Mouse (Mus musculus) ES-E14 (cell line): ENCODE data around the gene Tsg101. TPM values are rescaled to one million over a fixed set of nuclear protein-coding genes. Genes with fewer than 3 reads are reported as not detected.

ENCODE experiments used
- DNase-seq: peaks from one replicate; pipeline ENCODE4 v3.0.0-alpha.2; 2013; ENCODE audit warnings: low read depth, low spot score
- H3K27ac ChIP-seq: 2 replicates; pipeline ENCODE4 v1.5.1; 2012; ENCODE audit warnings: low read depth, mild to moderate bottlenecking, low read length, moderate library complexity, mixed read lengths; ENCODE audit not compliant: poor library complexity, insufficient read depth, severe bottlenecking
- H3K36me3 ChIP-seq: 2 replicates; pipeline ENCODE4 v1.6.1; 2012; ENCODE audit warnings: mild to moderate bottlenecking, low read length, moderate library complexity, mixed read lengths; ENCODE audit not compliant: control insufficient read depth, poor library complexity, insufficient read depth, severe bottlenecking
- H3K4me1 ChIP-seq, 2 experiments: fragments of 150-350 bp in 1 of 2; sonication (generic) in 1 of 2; 2 replicates each; pipeline ENCODE4 v1.6.1; 2012; ENCODE audit warnings: low read length in 2 of 2, mild to moderate bottlenecking in 1 of 2, mixed read lengths in 1 of 2; ENCODE audit not compliant: control insufficient read depth in 2 of 2, insufficient read depth in 2 of 2, poor library complexity in 1 of 2
- H3K4me3 ChIP-seq, 2 experiments: fragments of 150-350 bp in 1 of 2; sonication (generic) in 1 of 2; 2 replicates each; pipeline ENCODE4 v1.5.1; 2012; ENCODE audit warnings: low read length in 2 of 2, low read depth in 1 of 2, mild to moderate bottlenecking in 1 of 2, mixed read lengths in 1 of 2; ENCODE audit not compliant: insufficient read depth in 1 of 2, poor library complexity in 1 of 2, severe bottlenecking in 1 of 2
- H3K9ac ChIP-seq: 2 replicates; pipeline ENCODE4 v1.6.1; 2012; ENCODE audit warnings: low read depth, mild to moderate bottlenecking, low read length, mixed read lengths; ENCODE audit not compliant: poor library complexity, insufficient read depth, severe bottlenecking
- H3K9me3 ChIP-seq: fragments of 150-350 bp; sonication (generic); 2 replicates; pipeline ENCODE4 v1.6.1; 2012; ENCODE audit warnings: low read depth, mild to moderate bottlenecking, low read length; ENCODE audit not compliant: control insufficient read depth, insufficient read depth
- CHD2 ChIP-seq: IDR thresholded peaks from 2 replicates; pipeline ENCODE4 v1.6.1; 2014; ENCODE audit warnings: mild to moderate bottlenecking, low read depth, low read length, inconsistent platforms
- HCFC1 ChIP-seq: IDR thresholded peaks from 2 replicates; pipeline ENCODE4 v1.6.1; 2012; ENCODE audit warnings: low read length, inconsistent platforms, borderline replicate concordance; ENCODE audit not compliant: insufficient read depth
- MAFK ChIP-seq: IDR thresholded peaks from 2 replicates; pipeline ENCODE4 v1.6.1; 2014; ENCODE audit warnings: mild to moderate bottlenecking, low read depth, low read length, inconsistent platforms; ENCODE audit not compliant: insufficient read depth
- ZC3H11A ChIP-seq: IDR thresholded peaks from 2 replicates; pipeline ENCODE4 v1.6.1; 2012; ENCODE audit warnings: low read depth, mild to moderate bottlenecking, inconsistent platforms, low read length, borderline replicate concordance
- ZNF384 ChIP-seq: IDR thresholded peaks from 2 replicates; pipeline ENCODE4 v1.6.1; 2012; ENCODE audit warnings: low read depth, low read length, inconsistent platforms
- in situ Hi-C, 2 experiments: fragments of 600-800 bp; cut with MboI; formaldehyde crosslinking; loops; one replicate each; pipeline ENCODE4 v1.15.1; 2025; ENCODE audit warnings: low sequenced_read_pairs in 2 of 2, inconsistent platforms in 1 of 2; ENCODE audit not compliant: unreplicated experiment in 2 of 2
- total RNA-seq: library from RNA; depleted of rRNA; stranded (reverse); fragments of 300-350 nt; gene quantifications from 2 replicates; pipeline ENCODE4 v1.2.3, GENCODE M21; 2012; rRNA removed

Gene Tsg101
- 44.9 and 54.3 TPM in 2 replicates for total RNA-seq

- in situ Hi-C loops, result no loop called here
- TF ChIP-seq CHD2 (peak; percentile 73), MAFK (no peak)
Measured at GRCm38 (mm10) chr7:46919551-46920176, at the start of gene Tsg101. Gene Tsg101 (minus strand): TSS chr7:46919969.

GRCm38 (mm10) chr7:46964070-46964469 lies 44.3 kb upstream of the Tsg101 start:
- no peak for DNase-seq
- Histone ChIP-seq H3K9me3 (no peaks in the 10 kb centered on the region), H3K4me3 (no peak overlapping the region), H3K4me1 (0 out of 4 replicates have a peak, but pooled peaks cover 0 to 1% of the 10 kb centered on the region in 2 experiments), H3K27ac (no peak overlapping the region), H3K36me3 (no peaks in the 10 kb centered on the region), H3K9ac (no peak overlapping the region)
- in situ Hi-C loops, result loop anchor here in 1 of 2 experiments (5.0 kb wide), 1 partner anchor 188 kb away; no protein-coding TSS in a partner anchor
- TF ChIP-seq ZNF384, result no peak
- TF ChIP-seq MAFK, result no peak
- TF ChIP-seq HCFC1, result no peak
- no peak for TF ChIP-seq ZC3H11A
- TF ChIP-seq CHD2, result no peak

More at GRCm38 (mm10) chr7:46919551-46920176, at the start of gene Tsg101:
- Histone ChIP-seq H3K9ac (peak within 1 kb of the TSS; percentile 95), H3K4me1 (peaks cover 2 to 6% of the 10 kb centered on the region in 2 experiments; a peak in 2 of 4 replicates), H3K4me3 (peak within 1 kb of the TSS; percentile 81 to 89), H3K36me3 (peaks cover 4% of the 10 kb centered on the region), H3K9me3 (no peaks in the 10 kb centered on the region), H3K27ac (peak within 1 kb of the TSS; percentile 56)
- DNase-seq, result peak; percentile 72

GRCm38 (mm10) chr7:46962806-46963618 lies 43.2 kb upstream of the Tsg101 start:
- Histone ChIP-seq H3K4me3 (no peak overlapping the region), H3K9me3 (no peaks in the 10 kb centered on the region), H3K9ac (no peak overlapping the region), H3K36me3 (no peaks in the 10 kb centered on the region), H3K4me1 (0 out of 4 replicates have a peak, but pooled peaks cover 0 to 1% of the 10 kb centered on the region in 2 experiments), H3K27ac (no peak overlapping the region)
- DNase-seq, result peak; percentile 67
- in situ Hi-C loops, result loop anchor here in 1 of 2 experiments (5.0 kb wide), 1 partner anchor 189 kb away; no protein-coding TSS in a partner anchor
- TF ChIP-seq ZC3H11A, result peak; percentile 52; the same call in 1 of the 2 replicates
- TF ChIP-seq MAFK, result no peak

- Histone ChIP-seq H3K36me3 (no peaks in the 10 kb centered on the region), H3K27ac (no peak overlapping the region), H3K4me1 (0 out of 4 replicates have a peak, but pooled peaks cover 0 to 1% of the 10 kb centered on the region in 2 experiments), H3K4me3 (no peak overlapping the region), H3K9me3 (no peaks in the 10 kb centered on the region), H3K9ac (no peak overlapping the region)
- TF ChIP-seq ZNF384 (no peak), CHD2 (no peak), HCFC1 (no peak), ZC3H11A (no peak), MAFK (no peak)
- no peak for DNase-seq
- in situ Hi-C loops, result loop anchor here in 1 of 2 experiments (5.0 kb wide), 1 partner anchor 190 kb away; no protein-coding TSS in a partner anchor
Measured at GRCm38 (mm10) chr7:46962132-46962531, 42.4 kb upstream of the Tsg101 start.
